Mouse (Mus musculus): Measurements from ENCODE around the gene Limd1. TPM values are rescaled to one million over a fixed set of nuclear protein-coding genes. Genes with fewer than 3 reads are reported as not detected.

The Limd1 gene
- polyA plus RNA-seq, 1 experiment from 2014 or later = 15.8 TPM

DNA sequence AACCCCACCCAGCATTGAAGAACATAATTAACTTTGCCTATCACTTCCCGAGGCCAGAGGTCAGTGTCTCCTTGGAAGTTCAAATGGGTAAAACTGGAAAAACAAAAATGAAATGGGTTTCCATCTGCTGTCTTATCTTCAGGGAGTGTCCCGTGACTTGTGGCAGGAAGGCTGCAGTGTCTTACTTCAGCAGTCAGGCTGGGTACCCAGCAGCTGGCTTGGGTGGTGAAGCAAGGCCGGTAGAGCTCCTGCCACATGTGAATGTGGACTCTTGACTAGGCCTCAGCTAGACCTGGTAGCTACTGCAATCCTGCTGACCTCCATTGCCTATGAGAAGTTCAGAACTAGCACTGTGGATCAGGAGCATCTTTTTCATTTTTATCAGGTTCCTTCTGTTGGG, 42.2 kb downstream of the Limd1 start:
- Histone ChIP-seq H3K27me3 (replicated peaks; ENCODE audit: control insufficient read depth, insufficient read depth, low read length) (no peaks in the 10 kb centered on the region), H3K9me3 (ENCODE audit: control insufficient read depth, low read length) (no peaks in the 10 kb centered on the region), H3K9ac (replicated peaks; ENCODE audit: low read depth, low read length) (no peak overlapping the region), H3K4me2 (ENCODE audit: low read length) (no peak overlapping the region), H3K4me1 (replicated peaks; ENCODE audit: control insufficient read depth, insufficient read depth, low read length) (no peaks in the 10 kb centered on the region), H3K36me3 (ENCODE audit: control insufficient read depth, insufficient read depth) (no peaks in the 10 kb centered on the region), H3K27ac (ENCODE audit: low read length) (no peak overlapping the region), H3K4me3 (replicated peaks; ENCODE audit: low read length) (no peak overlapping the region)
- 90% methylated on average over 3 of the region's 3 CpGs for WGBS
- ATAC-seq = no peak

DNA sequence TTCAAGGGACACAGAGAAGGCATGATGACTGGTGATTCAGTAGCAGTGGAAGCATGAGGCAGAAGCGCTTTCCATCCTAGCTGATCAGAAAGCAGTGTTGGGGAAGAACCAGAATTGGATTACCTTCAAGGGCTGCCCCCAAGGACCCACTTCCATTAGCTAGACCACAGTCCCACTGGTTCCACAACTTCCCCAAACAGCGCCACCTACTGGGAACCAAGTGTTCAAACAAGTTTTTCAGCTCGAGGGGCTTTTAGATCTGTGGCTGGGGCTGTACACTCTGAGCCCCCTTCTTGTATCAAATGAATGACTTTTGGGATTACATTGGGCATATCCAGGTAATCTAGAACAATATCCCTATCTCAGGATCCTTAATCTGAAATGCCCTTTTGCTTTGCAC, 45.2 kb downstream of the Limd1 start:
- Histone ChIP-seq H3K9me3 (ENCODE audit: control insufficient read depth, low read length) (no peaks in the 10 kb centered on the region), H3K36me3 (ENCODE audit: control insufficient read depth, insufficient read depth) (no peaks in the 10 kb centered on the region), H3K4me3 (replicated peaks; ENCODE audit: low read length) (no peak overlapping the region), H3K4me1 (replicated peaks; ENCODE audit: control insufficient read depth, insufficient read depth, low read length) (peaks cover 8% of the 10 kb centered on the region), H3K27me3 (replicated peaks; ENCODE audit: control insufficient read depth, insufficient read depth, low read length) (no peaks in the 10 kb centered on the region), H3K27ac (ENCODE audit: low read length) (no peak overlapping the region), H3K4me2 (ENCODE audit: low read length) (no peak overlapping the region), H3K9ac (replicated peaks; ENCODE audit: low read depth, low read length) (no peak overlapping the region)
- no peak for ATAC-seq
- 23% methylated on average over 3 of the region's 3 CpGs for WGBS

DNA sequence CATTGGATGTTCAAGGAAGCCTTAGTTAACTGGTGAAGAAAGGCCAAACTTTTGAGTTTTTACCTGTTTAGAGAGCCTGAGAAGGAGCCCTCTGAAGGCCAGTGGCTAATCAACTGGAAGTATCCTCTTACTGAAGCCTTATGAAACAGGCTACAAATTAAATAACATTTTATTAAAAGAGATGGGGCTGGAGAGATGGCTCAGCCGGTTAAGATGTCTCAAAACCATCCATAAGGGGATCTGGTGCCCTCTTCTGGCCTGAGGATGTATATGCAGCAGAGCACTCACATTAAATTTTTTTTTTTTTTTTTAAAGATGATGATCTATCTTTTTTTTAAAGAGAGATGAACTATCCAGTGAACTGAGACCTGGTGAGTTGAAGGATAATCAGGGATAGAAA, 46.6 kb downstream of the Limd1 start:
- WGBS = 0% methylated on average over 1 of the region's 1 CpGs
- H3K9me3 ChIP-seq (ENCODE audit: control insufficient read depth, low read length) = no peaks in the 10 kb centered on the region
- H3K4me3 ChIP-seq (replicated peaks; ENCODE audit: low read length) = no peak overlapping the region
- H3K27me3 ChIP-seq (replicated peaks; ENCODE audit: control insufficient read depth, insufficient read depth, low read length) = no peaks in the 10 kb centered on the region
- no peak overlapping the region for H3K4me2 ChIP-seq (ENCODE audit: low read length)
- no peaks in the 10 kb centered on the region for H3K36me3 ChIP-seq (ENCODE audit: control insufficient read depth, insufficient read depth)
- ATAC-seq = no peak
- H3K27ac ChIP-seq (ENCODE audit: low read length) = no peak overlapping the region
- H3K4me1 ChIP-seq (replicated peaks; ENCODE audit: control insufficient read depth, insufficient read depth, low read length) = peaks cover 8% of the 10 kb centered on the region
- H3K9ac ChIP-seq (replicated peaks; ENCODE audit: low read depth, low read length) = no peak overlapping the region

DNA sequence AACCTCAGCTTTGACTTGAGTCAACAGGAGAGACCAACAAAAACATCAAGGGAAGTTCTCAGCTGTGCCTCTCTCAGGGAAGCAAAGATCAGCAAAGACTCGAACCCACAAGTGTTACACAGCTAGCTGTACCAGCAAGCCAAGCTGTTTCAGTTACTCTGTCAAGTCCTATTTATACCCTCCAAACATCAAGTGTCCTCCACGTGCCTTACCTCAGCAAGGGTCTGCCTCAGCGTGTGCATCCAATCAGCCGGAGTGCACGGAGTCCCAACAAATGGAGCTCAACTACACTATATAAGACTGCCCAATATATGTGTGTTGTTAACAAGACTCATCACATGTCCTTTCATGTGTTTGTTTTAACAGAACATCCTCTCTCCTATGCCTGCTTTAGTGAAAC, 48.0 kb downstream of the Limd1 start:
- no peak for ATAC-seq

DNA sequence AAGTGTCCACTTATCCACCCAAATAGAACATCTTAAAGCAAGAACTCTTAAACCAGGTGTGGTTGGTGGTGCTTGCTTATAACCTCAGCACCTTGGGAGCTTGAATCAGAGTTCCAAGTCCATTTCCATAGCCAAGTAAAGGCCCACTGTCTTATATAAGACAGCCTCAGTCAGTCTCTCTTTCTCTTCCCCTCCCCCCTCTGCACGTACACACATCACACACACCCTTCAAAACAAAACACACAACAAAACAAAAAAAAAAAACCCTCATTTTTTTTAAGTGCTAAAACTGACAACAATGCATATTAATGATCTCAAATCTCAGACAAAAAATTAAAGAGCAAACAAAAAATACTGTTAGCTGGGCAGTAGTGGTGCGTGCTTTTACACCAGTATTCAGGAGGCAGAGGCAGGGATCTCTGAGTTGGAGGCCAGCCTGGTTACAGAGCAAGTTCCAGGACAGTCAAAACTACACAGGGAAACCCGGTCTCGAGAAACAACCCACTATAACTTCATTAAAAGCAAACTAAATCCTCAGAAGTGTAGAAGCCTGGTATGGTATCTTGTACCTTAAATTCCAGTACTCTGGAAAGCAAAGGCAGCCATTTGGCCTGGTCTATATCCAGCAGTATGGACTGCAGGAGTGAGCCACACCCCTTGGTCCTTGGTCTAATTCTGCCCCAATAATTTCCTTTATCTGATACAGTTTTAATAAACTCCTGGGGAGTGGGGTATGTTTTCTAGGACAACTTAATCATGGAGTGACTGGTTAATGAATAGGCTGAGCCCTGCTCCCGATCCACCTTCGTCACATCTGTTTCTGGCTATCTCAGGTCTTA, 49.8 kb downstream of the Limd1 start:
- 20% methylated on average over 6 of the region's 6 CpGs for WGBS

More for the DNA sequence above, 48.0 kb downstream of the Limd1 start:
- Histone ChIP-seq H3K9ac (replicated peaks; ENCODE audit: low read depth, low read length) (no peak overlapping the region), H3K4me1 (replicated peaks; ENCODE audit: control insufficient read depth, insufficient read depth, low read length) (peaks cover 18% of the 10 kb centered on the region), H3K9me3 (ENCODE audit: control insufficient read depth, low read length) (no peaks in the 10 kb centered on the region), H3K27ac (ENCODE audit: low read length) (no peak overlapping the region), H3K27me3 (replicated peaks; ENCODE audit: control insufficient read depth, insufficient read depth, low read length) (no peaks in the 10 kb centered on the region), H3K4me2 (ENCODE audit: low read length) (no peak overlapping the region), H3K36me3 (ENCODE audit: control insufficient read depth, insufficient read depth) (no peaks in the 10 kb centered on the region), H3K4me3 (replicated peaks; ENCODE audit: low read length) (no peak overlapping the region)
- 85% methylated on average over 5 of the region's 5 CpGs for WGBS

GRCm38 (mm10) chr9:123528926-123529295, 50.4 kb downstream of the Limd1 start:
- Histone ChIP-seq H3K4me1 (replicated peaks; ENCODE audit: control insufficient read depth, insufficient read depth, low read length) (peaks cover 20% of the 10 kb centered on the region), H3K36me3 (ENCODE audit: control insufficient read depth, insufficient read depth) (no peaks in the 10 kb centered on the region), H3K4me3 (replicated peaks; ENCODE audit: low read length) (peak overlapping the region; percentile 97), H3K27me3 (replicated peaks; ENCODE audit: control insufficient read depth, insufficient read depth, low read length) (no peaks in the 10 kb centered on the region), H3K9me3 (ENCODE audit: control insufficient read depth, low read length) (no peaks in the 10 kb centered on the region), H3K4me2 (ENCODE audit: low read length) (peak overlapping the region; percentile 58), H3K9ac (replicated peaks; ENCODE audit: low read depth, low read length) (peak overlapping the region; percentile 64), H3K27ac (ENCODE audit: low read length) (peak overlapping the region; percentile 92)
- ATAC-seq = peak; percentile 32
- WGBS = under 1% methylated on average over 17 of the region's 17 CpGs

More for the DNA sequence above, 49.8 kb downstream of the Limd1 start:
- no peaks in the 10 kb centered on the region for H3K27me3 ChIP-seq (replicated peaks; ENCODE audit: control insufficient read depth, insufficient read depth, low read length)
- no peaks in the 10 kb centered on the region for H3K36me3 ChIP-seq (ENCODE audit: control insufficient read depth, insufficient read depth)
- H3K9ac ChIP-seq (replicated peaks; ENCODE audit: low read depth, low read length) = peak overlapping the region; percentile 64
- H3K27ac ChIP-seq (ENCODE audit: low read length) = peak overlapping the region; percentile 92
- no peak for ATAC-seq
- H3K4me1 ChIP-seq (replicated peaks; ENCODE audit: control insufficient read depth, insufficient read depth, low read length) = peaks cover 20% of the 10 kb centered on the region
- no peaks in the 10 kb centered on the region for H3K9me3 ChIP-seq (ENCODE audit: control insufficient read depth, low read length)
- H3K4me3 ChIP-seq (replicated peaks; ENCODE audit: low read length) = peak overlapping the region; percentile 97
- H3K4me2 ChIP-seq (ENCODE audit: low read length) = peak overlapping the region; percentile 58

DNA sequence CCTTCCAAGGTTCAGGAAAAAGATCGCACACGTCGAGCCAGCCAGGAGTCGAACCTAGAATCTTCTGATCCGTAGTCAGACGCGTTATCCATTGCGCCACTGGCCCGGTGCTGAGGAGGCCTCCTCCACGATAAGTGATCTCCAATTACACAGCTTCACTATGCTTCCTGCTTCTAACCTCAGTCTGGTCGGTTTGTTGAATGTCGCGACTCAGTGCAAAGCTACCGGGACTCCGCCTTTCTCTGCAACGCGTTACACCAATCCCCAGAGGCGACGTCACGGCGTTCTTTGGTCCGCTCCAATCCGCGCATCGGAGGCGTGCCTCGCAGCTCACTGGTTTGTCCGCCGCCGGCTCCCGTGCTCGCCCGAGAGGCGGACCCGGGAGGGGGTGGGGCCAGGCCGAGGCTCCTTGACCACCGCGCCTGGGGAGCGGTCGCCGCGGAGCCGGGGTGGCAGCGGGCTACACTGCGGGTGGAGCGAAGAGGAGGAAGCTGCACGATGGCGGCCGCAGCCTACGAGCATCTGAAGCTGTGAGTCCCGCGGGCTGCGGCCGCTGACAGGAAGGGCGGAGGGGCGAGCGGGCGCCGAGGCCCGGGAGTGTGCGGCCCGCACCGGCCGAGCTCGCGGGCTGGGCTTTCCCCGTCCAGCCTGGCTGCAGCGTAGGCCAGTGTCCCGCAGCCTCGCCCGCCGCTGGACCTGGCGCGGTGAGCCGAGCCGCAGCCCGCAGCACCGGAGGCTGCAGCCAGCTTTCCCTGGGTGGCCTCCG, 51.1 kb downstream of the Limd1 start, which contains the start of gene Sacm1l:
Sacm1l (plus strand) TSS at position 368 of the 766 bp plus-strand sequence.
- Histone ChIP-seq H3K4me3 (replicated peaks; ENCODE audit: low read length) (peak within 1 kb of the TSS; percentile 97), H3K36me3 (ENCODE audit: control insufficient read depth, insufficient read depth) (no peaks in the 10 kb centered on the region), H3K9ac (replicated peaks; ENCODE audit: low read depth, low read length) (peak within 1 kb of the TSS; percentile 95), H3K27me3 (replicated peaks; ENCODE audit: control insufficient read depth, insufficient read depth, low read length) (no peaks in the 10 kb centered on the region), H3K4me1 (replicated peaks; ENCODE audit: control insufficient read depth, insufficient read depth, low read length) (peaks cover 20% of the 10 kb centered on the region), H3K9me3 (ENCODE audit: control insufficient read depth, low read length) (no peaks in the 10 kb centered on the region), H3K4me2 (ENCODE audit: low read length) (peak within 1 kb of the TSS; percentile 79), H3K27ac (ENCODE audit: low read length) (peak within 1 kb of the TSS; percentile 92)
- 0% methylated on average over 77 of the region's 79 CpGs for WGBS
- peak; percentile 99 for ATAC-seq

- Histone ChIP-seq H3K36me3 (ENCODE audit: control insufficient read depth, insufficient read depth) (no peaks in the 10 kb centered on the region), H3K4me3 (replicated peaks; ENCODE audit: low read length) (peak overlapping the region; percentile 97), H3K4me2 (ENCODE audit: low read length) (peak overlapping the region; percentile 79), H3K9me3 (ENCODE audit: control insufficient read depth, low read length) (no peaks in the 10 kb centered on the region), H3K27ac (ENCODE audit: low read length) (peak overlapping the region; percentile 92), H3K4me1 (replicated peaks; ENCODE audit: control insufficient read depth, insufficient read depth, low read length) (peaks cover 20% of the 10 kb centered on the region), H3K9ac (replicated peaks; ENCODE audit: low read depth, low read length) (peak overlapping the region; percentile 95), H3K27me3 (replicated peaks; ENCODE audit: control insufficient read depth, insufficient read depth, low read length) (no peaks in the 10 kb centered on the region)
- no peak for ATAC-seq
- WGBS = under 1% methylated on average over 13 of the region's 13 CpGs
These were observed 51.6 kb downstream of the Limd1 start for GRCm38 (mm10) chr9:123530158-123530475.

GRCm38 (mm10) chr9:123530566-123531130, 52.1 kb downstream of the Limd1 start:
- Histone ChIP-seq H3K27ac (ENCODE audit: low read length) (no peak overlapping the region; the same call in 1 of the 2 replicates), H3K4me3 (replicated peaks; ENCODE audit: low read length) (peak overlapping the region; percentile 97), H3K4me1 (replicated peaks; ENCODE audit: control insufficient read depth, insufficient read depth, low read length) (peaks cover 20% of the 10 kb centered on the region), H3K36me3 (ENCODE audit: control insufficient read depth, insufficient read depth) (no peaks in the 10 kb centered on the region), H3K9ac (replicated peaks; ENCODE audit: low read depth, low read length) (peak overlapping the region; percentile 95), H3K4me2 (ENCODE audit: low read length) (peak overlapping the region; percentile 79), H3K9me3 (ENCODE audit: control insufficient read depth, low read length) (no peaks in the 10 kb centered on the region), H3K27me3 (replicated peaks; ENCODE audit: control insufficient read depth, insufficient read depth, low read length) (no peaks in the 10 kb centered on the region)
- ATAC-seq = no peak
- 26% methylated on average over 11 of the region's 11 CpGs for WGBS
